Mouse (Mus musculus): Measurements from ENCODE around the gene Arfgef2. TPM values are rescaled to one million over a fixed set of nuclear protein-coding genes. Genes with fewer than 3 reads are reported as not detected.

Gene Arfgef2
- total and polyA plus RNA-seq, 2 experiments from 2014 or later, result 5.2 to 15.5 TPM

GRCm38 (mm10) chr2:166799615-166800472 lies 5.5 kb upstream of the Arfgef2 start:
- Histone ChIP-seq H3K4me3 (ENCODE audit: low read depth, low read length) (no peak overlapping the region), H3K27ac (ENCODE audit: low read depth) (no peak overlapping the region), H3K36me3 (replicated peaks; ENCODE audit: control insufficient read depth, insufficient read depth, low read length) (peaks cover 24% of the 10 kb centered on the region), H3K9ac (replicated peaks; ENCODE audit: low read depth, low read length) (no peak overlapping the region), H3K4me2 (ENCODE audit: low read depth, low read length) (no peak overlapping the region), H3K4me1 (ENCODE audit: control insufficient read depth, insufficient read depth) (no peaks in the 10 kb centered on the region), H3K27me3 (ENCODE audit: control insufficient read depth, insufficient read depth, low read length) (no peaks in the 10 kb centered on the region), H3K9me3 (replicated peaks; ENCODE audit: control insufficient read depth, low read length) (no peaks in the 10 kb centered on the region)
- WGBS, result 73% methylated on average over 11 of the region's 11 CpGs
- TF ChIP-seq CTCF (IDR thresholded peaks at IDR 0.05; ENCODE audit: low read depth), result no peak
- no peak for TF ChIP-seq EP300 (IDR thresholded peaks at IDR 0.05; ENCODE audit: low read depth)
- ATAC-seq (ENCODE audit: insufficient read depth, low read depth) (no peak), DNase-seq (ENCODE audit: low spot score) (no peak)

- Histone ChIP-seq H3K9ac (replicated peaks; ENCODE audit: low read depth, low read length) (no peak overlapping the region), H3K9me3 (replicated peaks; ENCODE audit: control insufficient read depth, low read length) (no peaks in the 10 kb centered on the region), H3K4me3 (ENCODE audit: low read depth, low read length) (no peak overlapping the region), H3K36me3 (replicated peaks; ENCODE audit: control insufficient read depth, insufficient read depth, low read length) (peaks cover 24% of the 10 kb centered on the region), H3K4me1 (ENCODE audit: control insufficient read depth, insufficient read depth) (no peaks in the 10 kb centered on the region), H3K27ac (ENCODE audit: low read depth) (no peak overlapping the region), H3K4me2 (ENCODE audit: low read depth, low read length) (no peak overlapping the region), H3K27me3 (ENCODE audit: control insufficient read depth, insufficient read depth, low read length) (no peaks in the 10 kb centered on the region)
- TF ChIP-seq CTCF (IDR thresholded peaks at IDR 0.05; ENCODE audit: low read depth) (no peak), EP300 (IDR thresholded peaks at IDR 0.05; ENCODE audit: low read depth) (no peak)
- DNase-seq (ENCODE audit: low spot score) (no peak), ATAC-seq (ENCODE audit: insufficient read depth, low read depth) (no peak)
- WGBS, result 81% methylated on average over 7 of the region's 7 CpGs
Measured at GRCm38 (mm10) chr2:166800473-166800857, 4.9 kb upstream of the Arfgef2 start.

GRCm38 (mm10) chr2:166801436-166801835 lies 4.0 kb upstream of the Arfgef2 start:
- WGBS, result 61% methylated on average over 2 of the region's 2 CpGs

GRCm38 (mm10) chr2:166803298-166803697 lies 2.1 kb upstream of the Arfgef2 start:
- H3K27ac ChIP-seq (ENCODE audit: low read depth), result no peak overlapping the region
- H3K9ac ChIP-seq (replicated peaks; ENCODE audit: low read depth, low read length), result no peak overlapping the region
- H3K4me2 ChIP-seq (ENCODE audit: low read depth, low read length), result no peak overlapping the region
- no peaks in the 10 kb centered on the region; the same call in 1 of the 2 replicates for H3K36me3 ChIP-seq (replicated peaks; ENCODE audit: control insufficient read depth, insufficient read depth, low read length)
- DNase-seq (ENCODE audit: low spot score) (no peak), ATAC-seq (ENCODE audit: insufficient read depth, low read depth) (no peak)
- peaks cover 14% of the 10 kb centered on the region for H3K4me1 ChIP-seq (ENCODE audit: control insufficient read depth, insufficient read depth)
- no peak overlapping the region for H3K4me3 ChIP-seq (ENCODE audit: low read depth, low read length)
- 77% methylated on average over 3 of the region's 3 CpGs for WGBS
- H3K27me3 ChIP-seq (ENCODE audit: control insufficient read depth, insufficient read depth, low read length), result no peaks in the 10 kb centered on the region
- no peaks in the 10 kb centered on the region for H3K9me3 ChIP-seq (replicated peaks; ENCODE audit: control insufficient read depth, low read length)
- TF ChIP-seq CTCF (IDR thresholded peaks at IDR 0.05; ENCODE audit: low read depth) (no peak), EP300 (IDR thresholded peaks at IDR 0.05; ENCODE audit: low read depth) (no peak)

More at GRCm38 (mm10) chr2:166801436-166801835, 4.0 kb upstream of the Arfgef2 start:
- no peak overlapping the region for H3K4me3 ChIP-seq (ENCODE audit: low read depth, low read length)
- ATAC-seq (ENCODE audit: insufficient read depth, low read depth) (no peak), DNase-seq (ENCODE audit: low spot score) (no peak)
- H3K4me2 ChIP-seq (ENCODE audit: low read depth, low read length), result no peak overlapping the region
- no peak overlapping the region for H3K27ac ChIP-seq (ENCODE audit: low read depth)
- peaks cover 4% of the 10 kb centered on the region; the same call in 1 of the 2 replicates for H3K4me1 ChIP-seq (ENCODE audit: control insufficient read depth, insufficient read depth)
- no peak for TF ChIP-seq EP300 (IDR thresholded peaks at IDR 0.05; ENCODE audit: low read depth)
- no peak for TF ChIP-seq CTCF (IDR thresholded peaks at IDR 0.05; ENCODE audit: low read depth)
- no peaks in the 10 kb centered on the region for H3K27me3 ChIP-seq (ENCODE audit: control insufficient read depth, insufficient read depth, low read length)
- no peaks in the 10 kb centered on the region for H3K9me3 ChIP-seq (replicated peaks; ENCODE audit: control insufficient read depth, low read length)
- H3K36me3 ChIP-seq (replicated peaks; ENCODE audit: control insufficient read depth, insufficient read depth, low read length), result peaks cover 18% of the 10 kb centered on the region
- no peak overlapping the region for H3K9ac ChIP-seq (replicated peaks; ENCODE audit: low read depth, low read length)

GRCm38 (mm10) chr2:166806173-166806705 lies 851 bp downstream of the Arfgef2 start:
- ATAC-seq (ENCODE audit: insufficient read depth, low read depth) (peak; percentile 5), DNase-seq (ENCODE audit: low spot score) (no peak)
- Histone ChIP-seq H3K4me1 (ENCODE audit: control insufficient read depth, insufficient read depth) (peaks cover 14% of the 10 kb centered on the region), H3K4me2 (ENCODE audit: low read depth, low read length) (peak overlapping the region; percentile 87), H3K36me3 (replicated peaks; ENCODE audit: control insufficient read depth, insufficient read depth, low read length) (no peaks in the 10 kb centered on the region), H3K9ac (replicated peaks; ENCODE audit: low read depth, low read length) (peak overlapping the region; percentile 84), H3K9me3 (replicated peaks; ENCODE audit: control insufficient read depth, low read length) (no peaks in the 10 kb centered on the region), H3K4me3 (ENCODE audit: low read depth, low read length) (peak overlapping the region; percentile 79), H3K27me3 (ENCODE audit: control insufficient read depth, insufficient read depth, low read length) (no peaks in the 10 kb centered on the region), H3K27ac (ENCODE audit: low read depth) (peak overlapping the region; percentile 94)
- TF ChIP-seq EP300 (IDR thresholded peaks at IDR 0.05; ENCODE audit: low read depth), result no peak
- TF ChIP-seq CTCF (IDR thresholded peaks at IDR 0.05; ENCODE audit: low read depth), result no peak
- 11% methylated on average over 14 of the region's 14 CpGs for WGBS
